ENCODE assay signal across 24 mouse cellular contexts in the genomic region with DNA sequence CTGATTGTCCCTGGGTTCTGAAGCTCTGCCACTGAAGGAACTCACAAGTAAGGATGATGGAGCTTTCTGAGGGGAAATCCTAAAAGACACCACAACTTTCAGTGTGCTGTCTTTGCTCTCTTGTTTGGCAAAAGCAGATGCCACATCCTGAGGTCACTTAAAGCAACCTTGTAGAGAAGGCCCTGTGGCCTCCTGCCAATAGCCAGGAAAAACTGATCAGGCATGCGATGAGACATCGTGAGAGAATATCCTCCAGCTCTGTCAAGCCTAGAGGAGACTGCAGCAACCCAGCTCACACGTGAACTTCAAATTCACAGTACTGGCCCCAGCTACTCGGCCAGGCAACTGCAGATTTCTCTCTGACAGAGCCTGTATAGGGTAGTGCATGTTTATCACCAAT.
DNase-seq lines count a peak whose midpoint lies in the region; ATAC-seq and TF ChIP-seq lines count a peak whose summit lies in the region.
"Had no signal": no experiment of that assay in that cellular context is flagged by ENCODE, and none has a peak within 500 bp of the region (broad histone marks: within the 10 kb centered on the region; RNA-seq: fewer than 3 reads in every experiment).

No protein-coding gene starts in this region.

- peaks cover 7% of the 10 kb centered on the region for H3K4me1 ChIP-seq in hindbrain, postnatal 0 days (ENCODE audit: insufficient read depth, low read length)
- H3K4me1 ChIP-seq in hindbrain, embryonic 11.5 days (replicated peaks; ENCODE audit: control insufficient read depth, insufficient read depth, low read length): no peaks in the 10 kb centered on the region
- H3K4me1 ChIP-seq in midbrain, embryonic 10.5 days: peaks cover 6% of the 10 kb centered on the region; the same call in 1 of the 2 replicates

- H3K36me3 ChIP-seq in hindbrain, postnatal 0 days (ENCODE audit: insufficient read depth, low read length): no peaks in the 10 kb centered on the region
- H3K36me3 ChIP-seq in hindbrain, embryonic 11.5 days (ENCODE audit: control insufficient read depth, insufficient read depth, low read length): no peaks in the 10 kb centered on the region
- 0 out of 2 replicates have a peak, but pooled peaks cover 7% of the 10 kb centered on the region for H3K36me3 ChIP-seq in midbrain, embryonic 10.5 days
- H3K36me3 ChIP-seq: embryonic facial prominence, embryonic 13.5 days; forebrain, embryonic 12.5 days; heart, embryonic 15.5 days; hindbrain, embryonic 10.5 days; neural tube, embryonic 15.5 days had no signal

- H3K4me2 ChIP-seq in hindbrain, postnatal 0 days (ENCODE audit: low read depth, low read length): no peak overlapping the region
- H3K4me2 ChIP-seq in hindbrain, embryonic 11.5 days (replicated peaks; ENCODE audit: low read depth, low read length): no peak overlapping the region
- H3K4me2 ChIP-seq: embryonic facial prominence, embryonic 13.5 days; forebrain, embryonic 12.5 days; heart, embryonic 15.5 days; midbrain, embryonic 11.5 days; neural tube, embryonic 15.5 days had no signal

- H3K27ac ChIP-seq in hindbrain, postnatal 0 days: no peak overlapping the region
- no peak overlapping the region for H3K27ac ChIP-seq in hindbrain, embryonic 11.5 days (ENCODE audit: low read depth, low read length)
- H3K27ac ChIP-seq in midbrain, embryonic 10.5 days (replicated peaks): no peak overlapping the region
- H3K27ac ChIP-seq: embryonic facial prominence, embryonic 13.5 days; forebrain, embryonic 12.5 days; heart, embryonic 15.5 days; hindbrain, embryonic 10.5 days; neural tube, embryonic 15.5 days had no signal

- H3K27me3 ChIP-seq in hindbrain, postnatal 0 days (ENCODE audit: insufficient read depth, low read length): no peaks in the 10 kb centered on the region
- H3K27me3 ChIP-seq in hindbrain, embryonic 11.5 days (ENCODE audit: control insufficient read depth, insufficient read depth, low read length): no peaks in the 10 kb centered on the region
- no peaks in the 10 kb centered on the region for H3K27me3 ChIP-seq in midbrain, embryonic 10.5 days (ENCODE audit: low read depth, poor library complexity, severe bottlenecking)
- H3K27me3 ChIP-seq: embryonic facial prominence, embryonic 13.5 days; forebrain, embryonic 12.5 days; heart, embryonic 15.5 days; neural tube, embryonic 15.5 days had no signal

- ATAC-seq in hindbrain, postnatal 0 days: no peak
- ATAC-seq in hindbrain, embryonic 11.5 days (ENCODE audit: low FRiP score): no peak
- ATAC-seq: intestine, postnatal 0 days; liver, postnatal 0 days; lung, postnatal 0 days had no signal

- H3K9ac ChIP-seq in hindbrain, postnatal 0 days (replicated peaks; ENCODE audit: low read length): no peak overlapping the region
- H3K9ac ChIP-seq in hindbrain, embryonic 11.5 days (ENCODE audit: low read depth, low read length): no peak overlapping the region
- H3K9ac ChIP-seq: embryonic facial prominence, embryonic 13.5 days; forebrain, embryonic 12.5 days; heart, embryonic 15.5 days; liver, postnatal 0 days; neural tube, embryonic 15.5 days had no signal

- no peak for TF ChIP-seq CTCF in hindbrain, postnatal 0 days (IDR thresholded peaks at IDR 0.05; ENCODE audit: low read depth)

- no peak overlapping the region for H3K4me3 ChIP-seq in hindbrain, postnatal 0 days (ENCODE audit: low read length)
- H3K4me3 ChIP-seq in hindbrain, embryonic 11.5 days (ENCODE audit: low read depth, low read length): no peak overlapping the region
- no peak overlapping the region for H3K4me3 ChIP-seq in midbrain, embryonic 10.5 days
- H3K4me3 ChIP-seq: embryonic facial prominence, embryonic 13.5 days; erythroblast, embryonic 14.5 days; forebrain, embryonic 12.5 days; heart, embryonic 15.5 days; hindbrain, embryonic 10.5 days; neural tube, embryonic 15.5 days had no signal

- H3K9me3 ChIP-seq in hindbrain, postnatal 0 days (ENCODE audit: low read length): no peaks in the 10 kb centered on the region
- no peaks in the 10 kb centered on the region for H3K9me3 ChIP-seq in hindbrain, embryonic 11.5 days (ENCODE audit: control insufficient read depth, low read length)
- no peaks in the 10 kb centered on the region for H3K9me3 ChIP-seq in midbrain, embryonic 10.5 days (replicated peaks)
- H3K9me3 ChIP-seq: embryonic facial prominence, embryonic 13.5 days; forebrain, embryonic 12.5 days; heart, embryonic 15.5 days; hindbrain, embryonic 10.5 days; neural tube, embryonic 15.5 days had no signal

- WGBS in hindbrain, postnatal 0 days: 55% methylated on average over 4 of the region's 4 CpGs
- WGBS in hindbrain, embryonic 11.5 days: 87% methylated on average over 4 of the region's 4 CpGs
- 84% methylated on average over 4 of the region's 4 CpGs for WGBS in midbrain, embryonic 10.5 days

- peak; percentile 16 for DNase-seq in hindbrain, postnatal 0 days (ENCODE audit: low spot score)
- no peak for DNase-seq in hindbrain, embryonic 11.5 days (ENCODE audit: low spot score)
- DNase-seq in 3T3-L1 (ENCODE audit: low read depth, low spot score) (peak; percentile 17), NIH3T3 (ENCODE audit: low read depth) (peak; percentile 5)
- peak; percentile 82 for DNase-seq in adrenal gland, postnatal 14 days
- no peak for DNase-seq in B cell, adult 2 months
- no peak for DNase-seq in c-Kit-positive CD71-positive TER-119-positive erythroid progenitor cells, embryonic 14.5 days (ENCODE audit: low spot score)
- no peak for DNase-seq in midbrain, embryonic 10.5 days (ENCODE audit: low spot score)
- DNase-seq: cerebellum, adult 11-12 months; cerebellum, postnatal 25 days; embryo, embryonic 11 days; liver, postnatal 0 days; right cerebral cortex, adult 18-20 months; right cerebral cortex, postnatal 4 days; thymus, adult 2 months had no signal

Comparison
In these comparisons a context has a peak if more than half of its experiments do, and no peak if none do; other contexts are left out.
1. DNase-seq: peak in hindbrain, postnatal 0 days (single experiment), 3T3-L1 (single experiment), NIH3T3 (single experiment) and adrenal gland, postnatal 14 days (single experiment); none in hindbrain, embryonic 11.5 days (single experiment), B cell, adult 2 months (0 of 2), c-Kit-positive CD71-positive TER-119-positive erythroid progenitor cells, embryonic 14.5 days (single experiment) and midbrain, embryonic 10.5 days (single experiment).